Mouse (Mus musculus) ES-Bruce4 (cell line): ENCODE results near the gene Cracr2b.

Experiments
- CTCF ChIP-seq: IDR thresholded peaks from one replicate; pipeline ENCODE4 v1.8.1; 2011; ENCODE audit warnings: low read depth, low read length
- EP300 ChIP-seq: IDR thresholded peaks from 2 replicates; pipeline ENCODE4 v1.6.1; 2011; ENCODE audit warnings: low read depth, low read length; ENCODE audit not compliant: insufficient read depth
- POLR2A ChIP-seq: IDR thresholded peaks from one replicate; pipeline ENCODE4 v1.8.1; 2011; ENCODE audit warnings: low read length; ENCODE audit not compliant: insufficient read depth

DNA sequence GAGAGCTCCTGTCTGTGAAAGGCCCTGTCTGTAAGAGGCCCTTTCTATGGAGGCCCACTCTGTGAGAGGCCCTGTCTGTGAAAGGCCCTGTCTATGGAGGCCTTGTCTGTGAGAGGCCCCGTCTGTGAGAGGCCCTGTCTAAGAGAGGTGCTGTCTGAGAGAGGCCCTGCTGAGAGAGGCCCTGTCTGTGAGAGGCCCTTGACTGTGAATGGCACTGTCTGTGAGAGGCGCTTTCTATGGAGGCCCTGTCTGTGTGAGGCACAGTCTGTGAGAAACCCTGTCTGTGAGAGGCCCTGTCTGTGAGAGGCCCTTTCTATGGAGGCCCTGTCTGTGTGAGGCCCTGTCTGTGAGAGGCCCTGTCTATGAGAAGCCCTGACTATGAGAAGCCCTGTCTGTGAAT is 45.4 kb downstream of the Cracr2b start:
- TF ChIP-seq EP300: no peak
- no peak for TF ChIP-seq POLR2A
- TF ChIP-seq CTCF: no peak
